Mouse (Mus musculus) ES-E14 (cell line): Measurements from ENCODE around the gene Trak2.

Source experiments
- MAFK ChIP-seq: IDR thresholded peaks from 2 replicates; pipeline ENCODE4 v1.6.1; 2014; ENCODE audit warnings: mild to moderate bottlenecking, low read depth, low read length, inconsistent platforms; ENCODE audit not compliant: insufficient read depth
- ZC3H11A ChIP-seq: IDR thresholded peaks from 2 replicates; pipeline ENCODE4 v1.6.1; 2012; ENCODE audit warnings: low read depth, mild to moderate bottlenecking, inconsistent platforms, low read length, borderline replicate concordance

DNA sequence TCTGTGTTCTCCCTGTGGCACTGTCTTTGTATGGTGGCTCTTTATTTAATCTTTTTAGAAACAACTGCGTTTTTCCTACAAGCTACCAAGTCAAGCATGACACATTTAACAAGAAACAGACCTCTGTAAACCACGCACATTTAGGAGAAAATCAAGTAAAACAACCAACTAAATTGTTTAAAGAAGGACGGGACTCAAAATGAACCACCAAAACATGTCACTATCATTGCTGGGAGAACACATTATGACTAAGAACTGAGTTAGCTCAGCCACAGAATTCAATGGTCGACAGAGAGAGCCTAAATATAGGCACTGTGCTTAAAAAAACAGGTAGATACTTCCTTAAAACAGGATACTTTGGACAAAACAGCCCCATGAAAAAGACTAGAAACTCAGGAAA is 20.2 kb downstream of the Trak2 start:
- TF ChIP-seq MAFK (no peak), ZC3H11A (no peak)
